Mouse (Mus musculus): ENCODE results near the gene Fgfr2. TPM values are rescaled to one million over a fixed set of nuclear protein-coding genes. Genes with fewer than 3 reads are reported as not detected.

Gene Fgfr2
- total RNA-seq, 1 experiment from 2014 or later: not detected

DNA sequence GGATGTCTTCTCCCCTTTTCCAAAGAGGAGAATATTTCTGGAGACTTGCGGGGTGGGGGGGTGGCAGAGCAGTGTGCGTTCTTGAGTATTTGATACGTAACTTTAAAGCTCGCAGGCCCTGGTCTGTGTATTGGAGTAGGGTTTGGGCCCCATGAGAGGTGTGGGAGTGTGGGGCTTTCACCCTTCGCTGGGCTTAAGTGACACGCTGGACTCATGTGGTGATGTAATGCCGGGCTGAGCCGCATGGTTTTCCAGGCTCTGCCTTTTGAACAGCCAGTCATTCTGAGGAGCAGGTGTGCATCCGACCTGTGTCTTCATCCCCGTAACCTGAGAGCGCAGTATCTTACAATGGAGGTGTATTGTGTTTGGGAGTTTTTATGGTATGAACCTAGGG is 2429.4 kb downstream of the Fgfr2 start:
- no peak for ATAC-seq (replicated peaks in 1 of 2; ENCODE audit: insufficient read depth in 1 of 2, low FRiP score in 2 of 2, low TSS enrichment in 1 of 2, low read depth in 1 of 2, poor library complexity in 2 of 2, severe bottlenecking in 2 of 2)

GRCm38 (mm10) chr7:130692943-130693799 is 2430.0 kb downstream of the Fgfr2 start:
- ATAC-seq (replicated peaks in 1 of 2; ENCODE audit: insufficient read depth in 1 of 2, low FRiP score in 2 of 2, low TSS enrichment in 1 of 2, low read depth in 1 of 2, poor library complexity in 2 of 2, severe bottlenecking in 2 of 2): peak; percentile 48 to 51; a peak in 3 of 4 replicates

DNA sequence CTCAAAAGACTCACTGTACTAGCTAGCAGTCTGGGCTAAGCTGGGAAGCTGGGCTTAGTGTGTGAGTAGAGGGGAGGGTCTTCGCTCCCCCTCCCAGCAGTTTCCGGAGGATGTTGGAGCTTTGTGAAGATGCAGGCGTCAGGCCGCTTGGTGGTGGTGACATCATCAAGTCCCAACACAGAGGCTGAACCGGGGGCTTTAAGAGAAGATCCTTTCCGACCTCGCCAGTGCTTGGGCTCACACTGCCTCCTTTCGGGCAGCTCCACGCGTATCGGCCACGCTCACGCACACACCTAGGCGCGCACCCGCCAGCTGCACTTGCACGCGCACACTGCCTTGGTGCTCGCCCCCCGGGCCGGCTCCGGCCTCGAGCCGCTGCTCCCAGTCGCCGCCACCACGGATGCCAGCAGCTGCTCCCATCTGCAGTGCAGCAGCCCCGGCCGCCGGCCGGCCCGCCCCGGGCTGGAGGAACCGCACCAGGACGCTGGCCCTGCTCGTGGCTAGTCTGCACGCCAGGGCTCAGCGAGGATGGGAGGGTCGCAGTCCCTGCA is 2430.7 kb downstream of the Fgfr2 start:
- ATAC-seq (replicated peaks in 1 of 2; ENCODE audit: insufficient read depth in 1 of 2, low FRiP score in 2 of 2, low TSS enrichment in 1 of 2, low read depth in 1 of 2, poor library complexity in 2 of 2, severe bottlenecking in 2 of 2): peak; percentile 62 to 65

DNA sequence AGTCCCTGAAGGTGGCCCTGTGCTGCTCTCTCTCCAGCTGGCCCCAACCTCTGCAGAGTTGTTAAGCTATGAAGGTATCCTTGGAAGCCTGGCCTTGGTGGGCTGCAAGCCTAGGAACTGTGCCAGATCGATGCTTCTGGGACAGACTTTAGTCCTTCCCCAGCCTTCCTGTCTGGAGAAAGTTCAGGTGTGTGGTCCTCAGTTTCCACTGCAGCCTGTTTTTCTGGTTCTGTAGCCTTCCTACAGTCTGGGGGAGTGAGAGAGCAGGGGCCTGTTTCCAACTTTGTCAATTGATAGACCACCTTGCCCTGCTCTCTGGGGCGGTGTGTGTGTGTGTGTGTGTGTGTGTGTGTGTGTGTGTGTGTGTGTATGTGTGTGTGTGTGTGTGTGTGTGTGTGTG is 2431.2 kb downstream of the Fgfr2 start:
- ATAC-seq (replicated peaks in 1 of 2; ENCODE audit: insufficient read depth in 1 of 2, low FRiP score in 2 of 2, low TSS enrichment in 1 of 2, low read depth in 1 of 2, poor library complexity in 2 of 2, severe bottlenecking in 2 of 2): no peak

GRCm38 (mm10) chr7:130690869-130691268 is 2432.3 kb downstream of the Fgfr2 start:
- ATAC-seq (replicated peaks in 1 of 2; ENCODE audit: insufficient read depth in 1 of 2, low FRiP score in 2 of 2, low TSS enrichment in 1 of 2, low read depth in 1 of 2, poor library complexity in 2 of 2, severe bottlenecking in 2 of 2): no peak

- no peak for ATAC-seq (replicated peaks in 1 of 2; ENCODE audit: insufficient read depth in 1 of 2, low FRiP score in 2 of 2, low TSS enrichment in 1 of 2, low read depth in 1 of 2, poor library complexity in 2 of 2, severe bottlenecking in 2 of 2)
Observed at GRCm38 (mm10) chr7:130688601-130689000, 2434.5 kb downstream of the Fgfr2 start.

DNA sequence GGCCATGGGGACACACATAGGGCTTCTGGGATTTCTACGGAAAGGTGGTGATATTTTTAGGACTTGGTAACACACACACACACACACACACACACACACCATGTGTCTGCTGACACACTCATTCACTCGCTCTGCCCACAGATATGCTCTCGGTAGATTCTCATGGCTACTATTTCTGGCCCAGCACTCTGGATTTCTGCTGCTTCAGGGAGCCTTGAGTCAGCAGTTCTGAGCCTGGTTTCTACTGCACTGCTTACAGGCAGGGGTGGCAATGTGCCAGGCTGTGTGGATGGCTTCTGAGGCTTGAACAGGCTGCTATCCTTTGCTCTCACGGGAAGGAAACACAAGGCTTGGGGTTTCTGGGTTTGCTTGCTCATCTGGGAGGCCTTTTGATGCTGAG is 2441.4 kb downstream of the Fgfr2 start:
- ATAC-seq (replicated peaks in 1 of 2; ENCODE audit: insufficient read depth in 1 of 2, low FRiP score in 2 of 2, low TSS enrichment in 1 of 2, low read depth in 1 of 2, poor library complexity in 2 of 2, severe bottlenecking in 2 of 2): peak; percentile 74 to 87

GRCm38 (mm10) chr7:130678414-130678813 is 2444.7 kb downstream of the Fgfr2 start:
- ATAC-seq (replicated peaks in 1 of 2; ENCODE audit: insufficient read depth in 1 of 2, low FRiP score in 2 of 2, low TSS enrichment in 1 of 2, low read depth in 1 of 2, poor library complexity in 2 of 2, severe bottlenecking in 2 of 2): no peak

DNA sequence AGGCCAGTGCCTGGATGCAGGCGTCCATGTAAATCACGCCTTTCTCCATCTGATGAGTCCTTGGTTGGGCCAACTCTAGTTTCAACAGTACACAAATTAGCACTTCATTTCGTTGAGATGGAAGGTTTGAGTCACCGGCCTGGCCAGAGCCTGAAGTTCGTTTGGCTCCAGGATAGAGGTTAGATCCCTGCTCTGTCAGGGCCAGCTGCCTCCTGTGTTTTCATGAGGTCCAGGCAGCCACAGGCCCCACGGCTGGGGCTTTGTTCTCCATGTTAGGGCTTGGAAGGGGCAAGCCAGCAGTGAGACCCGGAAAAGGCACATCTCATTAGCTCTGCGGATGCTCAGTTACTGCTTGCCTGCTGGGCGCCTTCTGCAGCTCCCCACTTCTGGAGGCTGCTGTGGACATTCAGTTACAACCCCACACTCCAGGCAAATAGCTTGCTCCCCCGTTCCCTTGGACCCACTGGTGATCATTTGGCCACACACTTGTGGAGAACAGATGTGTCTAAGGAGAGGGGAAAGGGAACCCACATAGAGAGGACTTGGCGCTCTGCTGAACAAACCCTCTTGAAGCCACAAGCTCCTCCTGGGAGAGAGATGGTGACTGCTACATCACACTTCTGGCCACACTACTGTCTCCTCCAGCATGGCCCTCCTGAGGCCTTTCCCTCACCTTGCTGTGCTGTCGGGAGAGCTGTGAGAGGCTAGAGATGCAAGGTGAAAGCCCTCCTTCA is 2445.4 kb downstream of the Fgfr2 start:
- ATAC-seq (replicated peaks in 1 of 2; ENCODE audit: insufficient read depth in 1 of 2, low FRiP score in 2 of 2, low TSS enrichment in 1 of 2, low read depth in 1 of 2, poor library complexity in 2 of 2, severe bottlenecking in 2 of 2): no peak

GRCm38 (mm10) chr7:130676885-130677540 is 2446.1 kb downstream of the Fgfr2 start:
- no peak for ATAC-seq (replicated peaks in 1 of 2; ENCODE audit: insufficient read depth in 1 of 2, low FRiP score in 2 of 2, low TSS enrichment in 1 of 2, low read depth in 1 of 2, poor library complexity in 2 of 2, severe bottlenecking in 2 of 2)

DNA sequence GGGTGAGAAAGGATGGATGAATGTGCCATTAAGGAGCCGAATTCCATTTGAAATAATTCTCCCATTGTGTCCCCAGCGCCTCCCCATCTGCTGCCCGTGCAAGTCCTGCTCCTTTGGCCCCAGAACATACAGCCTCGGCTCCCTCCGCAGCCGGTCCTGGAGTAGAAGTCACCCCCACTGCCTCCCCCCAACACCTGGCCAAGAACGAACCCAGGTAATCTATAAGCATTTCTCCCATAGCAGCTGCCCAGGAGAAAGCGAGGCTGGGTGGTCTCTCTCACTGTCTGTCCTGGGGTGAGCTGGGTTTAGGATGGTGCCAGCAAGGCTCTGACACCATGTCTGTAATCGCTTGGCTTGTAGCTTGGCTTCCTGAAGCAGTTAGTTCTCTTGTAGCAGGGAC is 2448.6 kb downstream of the Fgfr2 start:
- ATAC-seq (replicated peaks in 1 of 2; ENCODE audit: insufficient read depth in 1 of 2, low FRiP score in 2 of 2, low TSS enrichment in 1 of 2, low read depth in 1 of 2, poor library complexity in 2 of 2, severe bottlenecking in 2 of 2): no peak

- peak; percentile 68 to 69; a peak in 3 of 4 replicates for ATAC-seq (replicated peaks in 1 of 2; ENCODE audit: insufficient read depth in 1 of 2, low FRiP score in 2 of 2, low TSS enrichment in 1 of 2, low read depth in 1 of 2, poor library complexity in 2 of 2, severe bottlenecking in 2 of 2)
Observed at GRCm38 (mm10) chr7:130673169-130674033, 2449.7 kb downstream of the Fgfr2 start.

GRCm38 (mm10) chr7:130671301-130671700 is 2451.8 kb downstream of the Fgfr2 start:
- ATAC-seq (replicated peaks in 1 of 2; ENCODE audit: insufficient read depth in 1 of 2, low FRiP score in 2 of 2, low TSS enrichment in 1 of 2, low read depth in 1 of 2, poor library complexity in 2 of 2, severe bottlenecking in 2 of 2): no peak

- ATAC-seq (replicated peaks in 1 of 2; ENCODE audit: insufficient read depth in 1 of 2, low FRiP score in 2 of 2, low TSS enrichment in 1 of 2, low read depth in 1 of 2, poor library complexity in 2 of 2, severe bottlenecking in 2 of 2): no peak
Observed at GRCm38 (mm10) chr7:130670358-130670757, 2452.8 kb downstream of the Fgfr2 start.

- ATAC-seq (replicated peaks in 1 of 2; ENCODE audit: insufficient read depth in 1 of 2, low FRiP score in 2 of 2, low TSS enrichment in 1 of 2, low read depth in 1 of 2, poor library complexity in 2 of 2, severe bottlenecking in 2 of 2): no peak
Observed at GRCm38 (mm10) chr7:130669370-130669881, 2453.7 kb downstream of the Fgfr2 start.

DNA sequence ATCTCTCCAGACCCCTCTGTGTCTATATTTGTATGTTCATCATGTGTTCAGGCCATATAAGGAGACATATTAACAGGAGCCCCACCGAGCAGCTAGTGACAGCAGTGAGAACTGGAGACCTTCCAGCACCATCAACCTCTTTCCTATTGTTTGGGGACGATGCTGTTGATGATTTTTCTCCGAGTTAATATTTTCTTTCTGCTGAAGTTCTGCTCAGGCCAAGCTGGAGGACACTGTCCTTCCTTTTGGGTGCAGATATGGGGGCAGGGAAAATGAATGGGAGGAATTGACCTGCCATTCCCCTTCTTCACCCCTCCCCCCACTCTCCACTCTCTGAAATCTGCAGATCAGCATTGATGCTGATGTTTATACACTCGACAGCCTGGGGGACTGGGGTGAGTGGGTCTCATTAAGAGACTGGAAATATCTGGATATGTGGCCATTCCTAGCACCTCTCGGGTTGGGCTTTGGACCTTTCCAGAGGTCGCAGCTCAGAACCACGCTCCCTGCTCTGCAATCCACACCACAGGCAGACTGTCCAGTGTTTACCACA is 2454.3 kb downstream of the Fgfr2 start:
- no peak for ATAC-seq (replicated peaks in 1 of 2; ENCODE audit: insufficient read depth in 1 of 2, low FRiP score in 2 of 2, low TSS enrichment in 1 of 2, low read depth in 1 of 2, poor library complexity in 2 of 2, severe bottlenecking in 2 of 2)

Data from hematopoietic stem cell, adult 5-6 weeks (primary cell).